Mouse (Mus musculus) embryonic fibroblast, embryonic 13.5 days (primary cell): ENCODE measurements around the gene Sdhaf1.

ENCODE experiments used
- CTCF ChIP-seq: IDR thresholded peaks from 2 replicates; pipeline ENCODE4 v1.5.1; 2011; ENCODE audit warnings: mild to moderate bottlenecking, control low read depth, low read length, moderate library complexity, borderline replicate concordance; ENCODE audit not compliant: insufficient read depth
- POLR2A ChIP-seq: IDR thresholded peaks from 2 replicates; pipeline ENCODE4 v1.6.1; 2011; ENCODE audit warnings: low read depth, mild to moderate bottlenecking, control low read depth, low read length, moderate library complexity

- no peak for TF ChIP-seq CTCF
- TF ChIP-seq POLR2A, result peak; percentile 39; the same call in 1 of the 2 replicates
These were observed 43.6 kb downstream of the Sdhaf1 start, which contains the start of the genes Thap8 and Wdr62 for GRCm38 (mm10) chr7:30279951-30280669.
